Mouse (Mus musculus) spleen, adult 2 months (tissue): ENCODE results near the gene E2f2. TPM values are rescaled to one million over a fixed set of nuclear protein-coding genes. Genes with fewer than 3 reads are reported as not detected.

ENCODE experiments used
- DNase-seq, 2 experiments: peaks; one replicate each; pipeline versions ENCODE4 v3.0.0 to v3.0.0-alpha.2; 2012 to 2021; ENCODE audit warnings: low spot score in 2 of 2, low read depth in 1 of 2
- H3K27ac ChIP-seq: fragments of 200-500 bp; 2 replicates; pipeline ENCODE4 v1.5.1; 2012; ENCODE audit warnings: low read length, inconsistent platforms; ENCODE audit not compliant: insufficient read depth
- H3K27me3 ChIP-seq: fragments of 200-500 bp; 2 replicates; pipeline ENCODE4 v1.6.1; 2012; ENCODE audit warnings: mild to moderate bottlenecking, moderate library complexity, low read length, inconsistent platforms; ENCODE audit not compliant: control insufficient read depth, insufficient read depth
- H3K36me3 ChIP-seq: fragments of 200-500 bp; 2 replicates; pipeline ENCODE4 v1.6.1; 2012; ENCODE audit warnings: mild to moderate bottlenecking, low read length, inconsistent platforms; ENCODE audit not compliant: control insufficient read depth, insufficient read depth
- H3K4me1 ChIP-seq: fragments of 200-500 bp; 2 replicates; pipeline ENCODE4 v1.6.1; 2011; ENCODE audit warnings: inconsistent platforms; ENCODE audit not compliant: control insufficient read depth, insufficient read depth, insufficient read length
- H3K4me3 ChIP-seq: fragments of 200-500 bp; 2 replicates; pipeline ENCODE4 v1.5.1; 2011; ENCODE audit warnings: mild to moderate bottlenecking, inconsistent platforms; ENCODE audit not compliant: insufficient read depth, insufficient read length; ENCODE audit errors: extremely low read depth
- CTCF ChIP-seq: fragments of 200-500 bp; IDR thresholded peaks from 2 replicates; pipeline ENCODE4 v1.5.1; 2011; ENCODE audit warnings: mild to moderate bottlenecking, inconsistent platforms; ENCODE audit not compliant: insufficient read depth, insufficient read length, insufficient replicate concordance; ENCODE audit errors: extremely low read depth
- POLR2A ChIP-seq: fragments of 200-500 bp; IDR thresholded peaks from 2 replicates; pipeline ENCODE4 v1.6.1; 2011; ENCODE audit warnings: low read depth, low read length, inconsistent platforms
- WGBS: fragments of 180-500 bp; shearing (Covaris S2); methylation state at CpG from one replicate; pipeline ENCODE4 v1.1.7; 2018; 5-methylcytosine and 5-hydroxymethylcytosine counted together
- polyA plus RNA-seq: library from polyadenylated mRNA; depleted of rRNA; stranded (reverse); fragments of >200 nt; gene quantifications from 2 replicates; pipeline ENCODE4 v1.2.3, GENCODE M21; 2012

Gene E2f2
- polyA plus RNA-seq, 1 experiment = 32.1 TPM

GRCm38 (mm10) chr4:136144927-136145292 lies 27.3 kb upstream of the E2f2 start:
- Histone ChIP-seq H3K27ac (peak overlapping the region; percentile 96), H3K4me3 (peak overlapping the region; percentile 91), H3K27me3 (no peaks in the 10 kb centered on the region), H3K36me3 (peaks cover 3% of the 10 kb centered on the region; the same call in 1 of the 2 replicates), H3K4me1 (peaks cover 23% of the 10 kb centered on the region)
- WGBS = 3% methylated on average over 11 of the region's 11 CpGs
- no peak for DNase-seq
- TF ChIP-seq CTCF (no peak), POLR2A (no peak)

GRCm38 (mm10) chr4:136145362-136145885 lies 26.8 kb upstream of the E2f2 start:
- peak overlapping the region; percentile 16 for H3K4me3 ChIP-seq
- peaks cover 20% of the 10 kb centered on the region for H3K4me1 ChIP-seq
- DNase-seq = no peak
- H3K36me3 ChIP-seq = peaks cover 3% of the 10 kb centered on the region; the same call in 1 of the 2 replicates
- no peaks in the 10 kb centered on the region for H3K27me3 ChIP-seq
- H3K27ac ChIP-seq = peak overlapping the region; percentile 48
- TF ChIP-seq CTCF = no peak
- TF ChIP-seq POLR2A = no peak
- 68% methylated on average over 11 of the region's 11 CpGs for WGBS

GRCm38 (mm10) chr4:136145991-136146711 lies 26.0 kb upstream of the E2f2 start:
- no peaks in the 10 kb centered on the region for H3K27me3 ChIP-seq
- H3K4me1 ChIP-seq = peaks cover 20% of the 10 kb centered on the region
- H3K4me3 ChIP-seq = no peak overlapping the region
- TF ChIP-seq POLR2A (no peak), CTCF (no peak)
- 69% methylated on average over 7 of the region's 7 CpGs for WGBS
- no peak for DNase-seq
- peaks cover 3% of the 10 kb centered on the region; the same call in 1 of the 2 replicates for H3K36me3 ChIP-seq
- H3K27ac ChIP-seq = peak overlapping the region; percentile 38

- Histone ChIP-seq H3K4me3 (no peak overlapping the region), H3K27me3 (no peaks in the 10 kb centered on the region), H3K36me3 (peaks cover 3% of the 10 kb centered on the region; the same call in 1 of the 2 replicates), H3K4me1 (peaks cover 20% of the 10 kb centered on the region), H3K27ac (peak overlapping the region; percentile 38; the same call in 1 of the 2 replicates)
- WGBS = 46% methylated on average over 6 of the region's 6 CpGs
- no peak for TF ChIP-seq CTCF
- TF ChIP-seq POLR2A = no peak
- DNase-seq = no peak
Measured at GRCm38 (mm10) chr4:136146712-136147154, 25.5 kb upstream of the E2f2 start.

GRCm38 (mm10) chr4:136147436-136148135 lies 24.6 kb upstream of the E2f2 start:
- 2% methylated on average over 41 of the region's 48 CpGs for WGBS
- Histone ChIP-seq H3K27me3 (no peaks in the 10 kb centered on the region), H3K36me3 (peaks cover 3% of the 10 kb centered on the region; the same call in 1 of the 2 replicates), H3K4me1 (peaks cover 20% of the 10 kb centered on the region), H3K4me3 (peak overlapping the region; percentile 58), H3K27ac (peak overlapping the region; percentile 71)
- DNase-seq = peak; percentile 79 to 86
- TF ChIP-seq CTCF (no peak), POLR2A (no peak; the same call in none of the 2 replicates)

GRCm38 (mm10) chr4:136148342-136149044 lies 23.7 kb upstream of the E2f2 start:
- H3K27ac ChIP-seq = peak overlapping the region; percentile 71
- 17% methylated on average over 31 of the region's 31 CpGs for WGBS
- peaks cover 17% of the 10 kb centered on the region for H3K4me1 ChIP-seq
- H3K4me3 ChIP-seq = peak overlapping the region; percentile 58
- H3K36me3 ChIP-seq = peaks cover 3% of the 10 kb centered on the region; the same call in 1 of the 2 replicates
- TF ChIP-seq POLR2A (no peak), CTCF (0 out of 2 replicates have a peak, but pooled peaks have one; percentile 0)
- peak in 1 of 2 experiments; percentile 53 for DNase-seq
- H3K27me3 ChIP-seq = no peaks in the 10 kb centered on the region
